Mouse (Mus musculus) lung, postnatal 0 days (tissue): ENCODE measurements around the gene Parp14.
"Not testable (repeated sequence)": the region's sequence is repeated elsewhere in the genome, so short reads cannot be mapped to it uniquely, and the experiment has no call there.

ENCODE experiments used
- CTCF ChIP-seq: IDR thresholded peaks from 2 replicates; pipeline ENCODE4 v1.5.1; 2016; ENCODE audit warnings: antibody characterized with exemption, mild to moderate bottlenecking
- EP300 ChIP-seq: IDR thresholded peaks from 2 replicates; pipeline ENCODE4 v1.6.1; 2016; ENCODE audit warnings: antibody characterized with exemption, mild to moderate bottlenecking, control low read depth

DNA sequence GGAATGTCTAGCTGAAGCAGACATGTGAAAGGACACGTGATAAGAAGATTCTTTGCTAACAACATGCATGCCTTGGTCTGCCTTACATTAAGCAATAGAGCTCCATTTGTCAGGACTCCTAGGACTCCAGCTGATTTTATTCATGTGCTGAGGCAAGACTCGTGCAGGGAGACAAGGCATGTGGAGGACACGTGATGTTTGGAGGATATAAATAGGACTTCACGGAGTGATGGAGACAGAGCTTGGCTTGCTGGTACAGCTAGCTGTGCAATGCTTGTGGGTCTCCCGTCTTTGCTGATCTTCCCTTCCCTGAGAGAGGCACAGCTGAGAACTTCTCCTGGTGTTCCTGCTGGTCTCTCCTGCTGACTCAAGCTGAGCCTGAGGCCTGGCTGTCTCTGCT, 20.3 kb upstream of the Parp14 start:
- not testable (repeated sequence) for TF ChIP-seq CTCF, EP300
